Mouse (Mus musculus) G1E (cell line): ENCODE data around the gene Rnf41.

Experiments
- CTCF ChIP-seq: IDR thresholded peaks from 2 replicates; pipeline ENCODE4 v1.5.1; 2012; ENCODE audit warnings: low read depth, low read length, inconsistent platforms, mixed read lengths
- GATA1 ChIP-seq: IDR thresholded peaks from 2 replicates; pipeline ENCODE4 v1.6.1; 2012; ENCODE audit warnings: borderline replicate concordance, low read length, inconsistent platforms, mixed read lengths
- POLR2AphosphoS5 ChIP-seq: IDR thresholded peaks from 2 replicates; pipeline ENCODE4 v1.6.1; 2012; ENCODE audit warnings: low read depth, low read length, inconsistent platforms; ENCODE audit not compliant: insufficient replicate concordance

DNA sequence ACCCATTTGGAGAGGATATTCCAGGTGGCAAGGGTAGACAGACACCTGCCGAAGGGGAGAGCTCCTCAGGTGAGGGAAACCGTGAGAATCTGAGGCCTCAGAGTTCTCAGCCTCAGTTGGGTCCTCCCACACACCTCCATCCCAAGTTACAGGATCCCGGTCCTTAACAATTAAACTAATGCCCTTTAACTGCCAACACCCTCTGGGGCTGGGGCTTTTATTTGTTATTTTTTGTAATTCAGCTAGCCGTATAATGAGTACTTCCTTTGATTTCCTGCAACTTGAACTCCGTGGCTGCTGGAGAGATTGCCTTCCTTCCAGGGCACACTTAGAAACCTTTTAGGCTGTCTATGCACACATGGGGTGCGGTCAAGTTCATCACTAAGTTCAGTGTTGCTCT, 32.9 kb downstream of the Rnf41 start:
- TF ChIP-seq CTCF = no peak
- TF ChIP-seq POLR2AphosphoS5 = no peak
- TF ChIP-seq GATA1 = no peak
